Mouse (Mus musculus) mouse embryonic stem cell (cell line): Measurements from ENCODE around the gene Gm29797.

Source experiments
- in situ Hi-C, 2 experiments: fragments of 300-500 bp; cut with MboI; formaldehyde crosslinking; loops; 1 replicate in 1 of 2; 3 replicates in 1 of 2; pipeline ENCODE4 v1.14.3; 2019 to 2020; ENCODE audit warnings: low sequenced_read_pairs in 2 of 2, low pct_unique_long_range_greater_than_20kb in 1 of 2, mixed read lengths in 1 of 2; ENCODE audit not compliant: unreplicated experiment in 1 of 2

Gm29797 gene

DNA sequence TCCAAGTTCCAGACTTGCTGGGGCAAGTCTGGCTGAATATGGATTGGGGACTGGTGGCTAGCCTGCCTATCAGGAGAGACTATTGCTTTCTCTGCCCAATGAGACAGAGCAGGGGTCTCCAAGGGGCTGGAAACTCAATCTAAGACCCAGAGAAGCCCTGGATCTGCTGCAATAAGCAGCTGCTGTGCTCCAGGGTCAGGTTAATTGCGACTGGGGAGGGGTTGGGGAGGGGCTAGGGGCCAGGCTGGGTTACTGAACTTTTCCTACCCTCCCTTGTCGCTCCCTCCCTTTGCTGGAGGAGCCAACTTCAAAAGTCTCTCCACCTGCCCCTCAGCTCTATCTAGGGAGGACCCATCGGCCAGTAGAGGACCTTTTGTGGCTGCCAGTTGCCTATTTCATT is at the start of gene Gm29797:
TSS of gene Gm29797 (plus strand) at position 301 of the 400 bp plus-strand sequence.
- in situ Hi-C loops, result no loop called here

DNA sequence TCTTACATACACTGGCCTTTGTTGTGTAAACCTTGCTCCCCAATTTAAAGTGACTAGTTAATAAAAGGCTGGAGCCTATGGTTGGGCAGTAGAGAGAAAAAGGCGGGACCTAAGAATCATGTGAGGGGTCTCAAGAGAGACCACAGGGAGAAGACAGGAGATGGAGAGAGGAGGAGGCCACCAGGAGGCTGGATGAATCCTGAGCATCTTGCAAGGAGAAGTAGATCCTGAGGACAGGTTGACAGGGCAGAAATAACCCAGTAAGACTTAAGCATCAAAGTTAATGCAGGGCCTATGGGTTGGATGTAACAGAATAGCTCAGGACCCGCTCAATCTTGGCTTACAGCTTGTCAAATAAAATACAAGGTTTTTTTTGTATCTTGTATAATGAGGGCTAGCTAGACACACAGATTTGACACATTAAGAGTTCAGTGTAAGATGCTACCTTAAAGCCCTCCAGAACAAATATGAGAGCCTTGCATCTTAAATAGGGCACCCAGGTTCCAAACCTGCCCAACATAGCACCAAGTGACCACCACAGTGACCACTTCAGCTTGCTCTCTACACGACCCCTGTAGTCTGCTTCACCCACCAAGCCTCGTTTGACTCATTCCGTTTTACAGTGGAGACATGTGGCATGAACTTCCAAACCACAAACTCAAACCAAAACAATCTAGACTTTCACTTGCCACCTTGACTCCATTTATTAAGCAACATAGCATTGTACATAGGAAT is 37.9 kb upstream of the Gm29797 start:
- in situ Hi-C loops, result no loop called here

DNA sequence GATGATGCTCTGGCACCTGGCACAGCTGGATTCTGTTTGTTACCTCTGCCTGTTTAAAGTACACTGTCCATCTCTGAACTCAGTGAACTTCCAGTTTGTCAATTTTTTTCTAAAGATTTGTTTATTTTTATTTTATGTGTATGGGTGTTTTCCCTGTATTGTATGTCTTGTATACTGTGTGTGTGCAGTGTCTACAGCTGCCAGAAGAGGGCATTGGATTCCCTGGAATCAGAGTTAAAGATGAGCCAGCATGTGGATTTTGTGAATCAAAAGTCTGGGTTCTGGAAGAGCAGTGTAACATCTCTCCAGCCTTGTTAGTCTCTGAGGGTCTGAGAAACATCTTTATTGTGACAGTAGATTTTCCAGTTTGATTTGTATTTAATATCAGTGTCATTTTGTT is 33.4 kb upstream of the Gm29797 start:
- in situ Hi-C loops, result no loop called here

DNA sequence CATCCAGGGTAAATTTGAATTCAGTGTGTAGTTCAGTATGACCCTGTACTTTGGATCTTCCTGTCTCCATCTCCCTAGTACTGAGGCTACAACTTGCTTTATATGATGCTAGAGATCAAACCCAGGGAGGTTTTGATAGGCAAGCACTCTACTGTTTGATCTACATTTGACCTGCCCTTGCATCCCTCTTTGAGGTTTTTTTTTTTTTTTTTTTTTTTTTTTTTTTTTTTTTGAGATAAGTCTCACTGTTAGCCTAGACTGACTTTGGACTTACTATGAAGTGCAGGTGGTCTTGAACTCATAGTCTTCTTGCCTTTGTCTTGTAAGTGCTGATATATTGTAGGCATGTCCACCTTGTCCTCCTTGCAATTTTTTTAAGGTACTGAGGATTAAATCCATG is 28.4 kb upstream of the Gm29797 start:
- in situ Hi-C loops, result no loop called here

DNA sequence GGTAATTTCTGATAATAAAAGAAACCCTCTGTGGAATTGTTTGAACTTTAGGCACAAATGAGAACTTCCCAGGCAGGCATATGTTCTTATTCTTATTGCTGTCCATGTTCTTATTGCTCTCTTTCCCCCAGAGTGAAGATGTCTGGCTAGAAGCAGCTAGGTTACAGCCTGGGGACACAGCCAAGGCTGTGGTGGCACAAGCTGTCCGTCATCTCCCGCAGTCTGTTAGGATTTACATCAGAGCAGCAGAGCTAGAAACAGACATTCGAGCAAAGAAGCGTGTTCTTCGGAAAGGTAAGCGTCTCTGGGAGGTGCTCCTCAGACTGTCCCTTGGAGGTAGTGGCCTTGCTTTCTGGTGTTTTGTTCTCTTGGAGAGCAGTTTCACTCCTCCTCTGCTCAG is 24.2 kb upstream of the Gm29797 start:
- in situ Hi-C loops, result no loop called here

DNA sequence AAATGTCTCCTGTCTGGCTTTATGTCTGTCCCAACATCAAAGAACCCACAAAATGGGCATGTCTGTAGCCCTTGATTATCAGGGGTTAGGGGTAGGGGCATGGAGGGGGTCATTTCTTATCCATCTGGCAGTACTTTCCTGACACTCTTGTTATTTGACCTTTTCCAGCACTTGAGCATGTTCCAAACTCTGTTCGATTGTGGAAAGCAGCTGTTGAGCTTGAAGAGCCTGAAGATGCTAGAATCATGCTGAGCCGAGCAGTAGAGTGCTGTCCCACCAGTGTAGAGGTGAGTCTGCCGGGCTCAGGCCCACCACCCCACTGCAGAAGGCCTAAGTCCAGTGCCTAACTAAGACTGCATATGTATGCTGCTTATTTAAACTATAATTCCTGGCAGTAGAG is 21.0 kb upstream of the Gm29797 start:
- in situ Hi-C loops, result no loop called here

DNA sequence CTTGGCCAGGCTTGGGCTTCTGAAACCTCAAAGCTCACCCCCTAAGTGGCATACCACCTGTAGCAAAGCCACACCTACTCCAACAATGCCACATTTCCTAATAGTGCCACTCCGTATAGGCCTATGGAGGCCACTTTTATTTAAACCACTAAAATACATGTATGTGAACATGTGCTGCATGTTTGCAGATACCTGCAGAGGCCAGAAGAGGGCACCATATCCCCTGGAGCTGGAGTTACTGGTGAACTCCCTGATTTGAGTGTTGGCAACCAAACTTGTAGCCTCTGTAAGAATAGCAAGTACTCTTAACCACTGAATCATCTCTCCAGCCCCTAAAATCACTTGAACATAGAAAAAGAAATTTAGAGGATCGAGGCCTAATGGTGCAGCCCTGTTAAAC is 12.5 kb upstream of the Gm29797 start:
- in situ Hi-C loops, result no loop called here

DNA sequence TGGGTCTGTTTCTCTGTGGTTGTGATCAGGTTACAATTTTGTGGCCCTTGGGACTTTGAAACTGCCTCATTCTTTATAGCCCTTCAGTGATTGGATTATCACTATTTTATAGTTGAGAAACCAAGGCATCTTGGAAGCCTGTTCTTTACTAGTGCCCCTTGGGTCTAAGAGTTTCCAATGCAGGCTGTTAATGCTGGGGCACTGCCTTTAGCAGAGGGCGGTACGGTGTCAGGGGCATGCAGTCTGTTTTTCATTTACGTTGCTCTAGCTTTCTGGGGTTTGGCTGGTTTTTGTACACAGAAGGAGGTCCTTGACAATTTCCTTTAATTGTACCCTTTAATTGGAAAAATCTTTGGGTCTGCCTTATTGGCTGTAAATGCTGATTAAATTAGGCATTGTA is 11.2 kb upstream of the Gm29797 start:
- in situ Hi-C loops, result no loop called here

DNA sequence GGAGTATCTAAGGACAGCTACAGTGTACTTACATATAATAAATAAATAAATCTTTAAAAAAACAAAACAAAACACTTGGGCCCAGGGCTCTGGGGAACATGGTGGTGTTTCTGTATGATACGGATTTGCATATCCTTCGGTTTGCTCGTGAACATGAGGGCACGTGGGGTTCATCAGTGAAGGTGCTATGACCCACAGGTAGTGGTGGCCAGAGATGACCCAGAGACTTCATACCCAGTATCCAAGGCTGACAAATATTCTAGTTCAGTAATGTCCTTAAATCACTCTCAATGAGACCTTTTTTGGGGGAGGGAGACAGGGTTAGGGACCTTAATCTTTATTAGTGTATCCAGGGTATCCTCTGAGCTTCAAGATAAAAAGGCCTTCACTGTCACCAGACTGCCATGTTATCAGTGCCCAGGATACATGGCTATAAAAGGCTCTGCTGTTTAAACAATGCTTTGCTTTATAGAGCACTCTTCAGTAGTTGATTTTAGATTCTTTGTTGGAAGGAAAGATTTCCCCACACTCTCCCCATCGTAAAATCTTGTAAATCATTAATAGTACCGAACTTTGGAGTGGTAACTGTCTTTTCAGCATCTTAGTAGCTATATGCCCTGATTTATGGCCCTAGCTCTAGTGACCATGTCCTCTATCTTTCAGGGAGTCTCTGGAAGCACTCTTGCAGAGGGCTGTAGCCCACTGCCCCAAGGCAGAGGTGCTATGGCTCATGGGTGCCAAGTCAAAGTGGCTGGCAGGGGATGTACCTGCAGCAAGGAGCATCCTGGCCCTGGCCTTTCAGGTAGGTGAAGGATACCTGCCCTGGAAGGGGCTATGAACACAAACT is 10.0 kb upstream of the Gm29797 start:
- in situ Hi-C loops, result no loop called here

DNA sequence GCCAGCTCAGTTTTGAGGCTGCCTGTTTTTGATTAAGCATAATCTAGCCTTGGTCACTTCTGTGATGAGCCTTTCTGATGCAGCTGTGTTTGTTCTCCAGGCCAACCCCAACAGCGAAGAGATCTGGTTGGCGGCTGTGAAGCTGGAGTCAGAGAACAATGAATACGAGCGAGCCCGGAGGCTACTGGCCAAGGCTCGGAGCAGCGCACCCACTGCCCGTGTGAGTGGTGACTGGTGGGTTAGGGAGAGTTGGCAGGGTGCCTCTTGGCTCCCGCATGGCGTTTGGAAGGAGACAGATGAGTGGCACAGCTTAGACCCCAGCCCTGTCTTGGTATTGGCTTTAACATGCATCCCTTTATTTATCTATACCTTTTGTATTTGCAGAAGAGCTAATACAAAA is 7.9 kb upstream of the Gm29797 start:
- in situ Hi-C loops, result no loop called here

DNA sequence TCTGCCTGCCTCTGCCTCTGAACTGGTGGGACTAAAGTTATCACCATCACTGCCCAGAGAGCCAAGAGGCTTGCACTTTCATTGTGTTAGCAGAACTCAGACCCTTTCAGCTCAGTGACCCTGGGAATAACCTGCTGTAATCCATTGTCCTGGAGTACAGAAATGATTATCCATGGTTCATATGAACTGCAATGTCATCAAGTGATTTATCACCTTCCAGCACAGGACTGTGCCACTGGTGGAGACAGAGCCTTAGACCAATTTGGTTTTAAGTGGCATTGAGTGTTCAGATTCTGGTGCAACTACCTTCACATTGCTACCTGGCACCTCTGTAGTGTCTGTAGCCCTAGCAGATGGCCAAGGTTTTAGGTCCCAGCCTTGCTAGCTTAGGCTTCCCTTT is 3.8 kb upstream of the Gm29797 start:
- in situ Hi-C loops, result no loop called here

DNA sequence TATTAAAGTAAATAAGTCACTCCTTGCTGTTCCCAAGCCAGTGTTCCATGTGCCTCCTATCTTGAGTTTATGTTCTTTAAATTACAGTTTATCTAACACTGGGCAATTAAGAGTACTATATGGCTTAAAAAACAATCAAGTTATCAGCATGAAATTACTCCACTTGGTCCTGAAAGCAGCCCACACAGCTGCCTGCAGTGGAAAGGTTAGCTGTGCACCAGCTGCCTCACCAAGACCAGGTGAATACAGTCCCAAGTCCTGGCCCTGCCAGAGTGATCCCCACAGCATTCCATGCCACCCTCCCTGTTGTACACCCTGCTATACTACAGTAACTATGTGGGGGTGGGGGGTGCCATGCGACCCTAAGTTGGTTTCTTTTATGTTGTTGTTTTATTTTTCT is 3.3 kb upstream of the Gm29797 start:
- in situ Hi-C loops, result no loop called here

DNA sequence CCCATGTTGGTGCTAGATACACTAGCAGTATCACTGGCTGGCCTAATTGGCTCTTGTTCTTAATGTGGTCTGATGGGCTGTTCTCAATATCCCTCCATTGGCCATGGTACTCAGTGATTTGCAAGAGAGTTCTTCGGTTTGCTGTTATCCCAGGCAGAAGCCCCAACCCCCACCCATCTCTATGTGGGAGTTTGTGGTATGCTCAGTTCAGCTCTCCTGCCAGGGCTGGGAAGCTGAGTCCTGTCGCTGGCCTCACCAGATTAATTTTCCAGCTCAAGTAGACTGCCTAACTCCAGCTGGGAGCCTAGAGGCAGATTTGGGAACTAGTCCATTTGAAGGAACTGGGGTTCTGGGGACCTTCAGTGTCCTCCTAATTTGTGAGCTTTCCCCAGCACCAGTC is 607 bp downstream of the Gm29797 start:
- in situ Hi-C loops, result no loop called here

DNA sequence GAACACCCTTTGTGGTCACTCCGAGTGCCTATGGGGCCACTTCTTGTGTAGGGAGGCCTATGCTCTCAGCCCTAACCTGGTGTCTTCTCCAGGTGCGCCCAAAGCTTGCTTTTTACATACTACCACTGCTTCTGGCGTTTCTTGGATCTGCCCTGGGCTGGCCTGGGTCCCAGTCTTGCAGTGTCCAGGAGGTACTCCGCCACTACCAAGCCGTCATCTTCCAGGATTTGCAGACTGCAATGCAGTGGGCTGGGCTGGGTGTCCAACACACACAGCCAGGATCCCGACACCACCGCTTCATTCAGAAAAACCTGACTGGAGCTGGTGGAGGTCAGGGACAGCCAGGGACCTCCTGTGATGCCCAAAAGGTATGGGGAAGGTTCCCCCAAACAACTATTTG is 1.7 kb downstream of the Gm29797 start:
- in situ Hi-C loops, result no loop called here

DNA sequence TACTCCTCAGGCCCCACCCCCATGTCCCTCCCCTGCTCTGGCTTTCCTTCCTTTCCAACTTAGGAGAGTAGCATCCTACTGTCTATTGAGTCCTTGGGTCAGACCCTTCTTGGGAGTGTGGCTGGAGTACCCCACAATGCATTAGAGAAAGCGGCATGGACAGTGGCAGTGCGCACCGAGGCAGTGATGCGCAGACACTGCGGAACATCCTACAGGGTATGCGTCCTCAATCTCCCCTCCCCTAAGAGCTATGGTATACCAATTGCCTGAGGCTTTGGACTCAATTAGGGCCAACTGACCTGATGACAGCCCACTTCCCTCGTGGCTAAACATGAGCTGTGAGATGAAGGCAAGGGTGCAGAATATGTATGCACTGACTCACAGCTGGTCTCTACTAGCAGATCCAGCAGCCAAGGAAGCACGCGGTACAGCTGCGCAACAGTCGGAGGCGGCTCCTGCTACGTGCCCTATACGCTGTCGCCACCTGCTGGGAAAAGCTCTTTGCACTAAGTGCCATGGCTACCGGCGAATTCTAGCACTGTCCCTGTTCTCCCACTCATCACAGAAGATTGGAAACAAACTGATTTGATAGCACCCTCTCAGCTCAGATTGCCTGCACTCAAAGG is 2.2 kb downstream of the Gm29797 start:
- in situ Hi-C loops, result no loop called here

DNA sequence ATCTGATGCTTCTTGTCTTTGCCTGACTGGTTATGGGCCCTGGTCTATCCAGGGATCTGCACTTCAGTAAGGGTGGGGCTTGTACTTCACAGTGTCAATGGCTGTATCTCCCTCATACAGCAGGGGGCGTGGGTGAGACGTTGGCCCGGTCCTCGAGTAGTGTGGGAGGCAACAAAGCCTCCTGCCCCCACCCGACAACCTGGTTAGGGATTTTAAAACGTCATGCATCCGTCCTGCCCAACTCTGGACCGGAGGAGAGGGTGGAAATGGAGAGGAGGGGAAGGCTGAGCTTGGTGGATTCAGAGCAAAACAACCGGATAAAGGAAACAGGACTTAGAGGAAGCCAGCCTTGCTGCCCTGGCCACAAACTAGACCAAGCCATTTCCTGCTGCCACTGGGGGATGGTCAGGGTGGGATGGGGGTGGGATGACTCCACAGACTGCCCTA is 2.8 kb downstream of the Gm29797 start:
- in situ Hi-C loops, result no loop called here

DNA sequence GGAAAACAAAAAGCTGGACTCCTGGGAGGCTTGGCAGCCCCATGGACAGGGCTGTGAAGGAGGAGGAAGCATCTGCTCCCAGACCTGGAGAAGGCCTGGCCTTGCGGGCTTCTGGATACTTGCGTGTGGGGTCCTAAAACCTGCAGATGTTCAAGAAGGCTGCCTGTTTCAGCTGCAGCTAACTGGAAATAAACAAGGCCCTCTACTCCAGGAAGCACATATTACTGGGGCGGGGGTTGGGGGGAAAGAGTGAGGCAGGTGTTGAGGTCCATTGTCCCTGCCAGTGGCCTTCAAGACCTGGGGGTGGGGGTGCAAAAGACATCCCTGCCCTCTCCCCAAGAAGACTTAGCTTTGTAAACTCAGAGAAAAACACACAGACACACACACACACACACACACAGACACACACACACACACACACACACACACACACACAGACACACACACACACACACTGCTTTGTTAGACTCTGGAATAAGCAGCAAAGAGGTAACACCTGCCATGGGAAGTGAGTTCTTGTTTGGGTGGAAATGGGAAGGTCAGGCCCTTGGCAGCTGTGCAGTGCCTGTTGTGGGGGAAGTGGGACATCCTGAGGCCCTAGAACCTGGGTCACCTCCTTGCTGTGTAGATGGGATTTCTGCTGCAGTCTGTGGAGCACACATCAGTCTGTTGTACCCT is 5.9 kb downstream of the Gm29797 start:
- in situ Hi-C loops, result no loop called here

DNA sequence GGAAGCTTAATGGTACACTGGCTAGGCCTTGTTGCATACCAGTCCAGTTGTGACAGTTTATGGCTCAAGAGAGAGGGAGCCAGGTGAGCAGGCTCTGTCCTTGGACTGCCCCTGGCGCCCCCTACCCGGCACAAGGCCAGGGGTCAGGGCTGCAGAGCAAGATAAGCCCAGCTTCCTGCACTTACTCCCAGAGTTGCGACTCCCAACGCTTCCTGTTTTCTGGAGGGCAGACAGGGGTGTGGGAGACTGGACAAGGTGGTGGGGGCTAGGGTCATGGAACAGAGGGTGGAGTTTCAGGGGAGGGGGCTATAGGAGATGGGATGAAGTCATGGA is 6.4 kb downstream of the Gm29797 start:
- in situ Hi-C loops, result no loop called here

DNA sequence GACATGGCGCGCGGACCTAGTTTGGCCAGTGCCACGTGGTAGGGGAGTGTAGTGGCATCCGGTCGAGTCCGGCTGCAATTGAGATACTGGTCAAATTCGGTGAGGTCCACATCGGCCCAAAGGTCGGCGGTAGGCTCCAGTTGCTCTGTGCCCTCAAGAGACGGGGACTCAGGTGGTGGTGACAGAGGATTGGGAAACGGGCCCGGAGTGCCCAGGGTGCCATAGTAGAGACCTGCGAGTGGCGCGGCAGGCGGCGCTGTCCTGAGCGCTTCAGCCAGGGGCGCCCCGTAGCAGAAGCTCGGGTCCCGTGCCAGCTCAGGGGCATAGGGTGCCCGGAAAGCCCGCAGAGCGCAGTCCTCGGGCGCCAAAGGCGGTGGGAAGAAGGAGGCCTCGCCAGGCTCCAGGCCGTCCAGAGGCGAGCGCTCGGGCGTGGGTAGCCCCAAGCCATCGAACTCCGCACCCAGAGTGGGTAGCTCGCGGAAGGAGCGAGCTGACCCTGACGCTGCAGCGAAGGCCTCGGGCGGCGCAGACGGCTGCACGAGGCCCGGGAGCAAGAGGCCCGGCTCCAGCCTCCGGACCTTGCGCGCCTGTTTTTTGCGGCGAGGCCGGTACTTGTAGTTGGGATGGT is 13.6 kb downstream of the Gm29797 start:
- in situ Hi-C loops, result no loop called here
